Mouse (Mus musculus) CH12.LX (cell line): Measurements from ENCODE around the gene Gpr84.
A peak's percentile ranks its signal among the peaks of the same experiment; 100 is the strongest.

Experiments
- CTCF ChIP-seq, 2 experiments: IDR thresholded peaks in 1 of 2; conservative IDR thresholded peaks in 1 of 2; 2 replicates each; pipeline ENCODE4 v1.5.1; 2011 to 2012; ENCODE audit warnings: low read depth in 2 of 2, low read length in 2 of 2, improper control_type of control experiment in 1 of 2, inconsistent platforms in 1 of 2, mild to moderate bottlenecking in 1 of 2, moderate library complexity in 1 of 2
- JUND ChIP-seq: conservative IDR thresholded peaks from 2 replicates; pipeline ENCODE4 v1.6.1; 2011; ENCODE audit warnings: low read depth, low read length, improper control_type of control experiment
- POLR2A ChIP-seq: IDR thresholded peaks from 2 replicates; pipeline ENCODE4 v1.6.1; 2011; ENCODE audit warnings: low read depth, mild to moderate bottlenecking, improper control_type of control experiment, low read length
- UBTF ChIP-seq: IDR thresholded peaks from 2 replicates; pipeline ENCODE4 v1.6.1; 2012; ENCODE audit warnings: low read depth, mild to moderate bottlenecking, inconsistent platforms, low read length, improper control_type of control experiment, moderate library complexity
- USF1 ChIP-seq: IDR thresholded peaks from 2 replicates; pipeline ENCODE4 v1.6.1; 2014; ENCODE audit warnings: low read depth, mild to moderate bottlenecking, inconsistent platforms, low read length, improper control_type of control experiment
- ZKSCAN1 ChIP-seq: IDR thresholded peaks from 2 replicates; pipeline ENCODE4 v1.6.1; 2012; ENCODE audit warnings: low read depth, inconsistent platforms, low read length, improper control_type of control experiment, borderline replicate concordance
- ZNF384 ChIP-seq: IDR thresholded peaks from 2 replicates; pipeline ENCODE4 v1.6.1; 2012; ENCODE audit warnings: low read depth, low read length, improper control_type of control experiment, inconsistent platforms

GRCm38 (mm10) chr15:103359869-103360602, 49.6 kb upstream of the Gpr84 start:
- no peak for TF ChIP-seq CTCF (conservative IDR thresholded peaks at IDR 0.05 in 1 of 2, IDR thresholded peaks at IDR 0.05 in 1 of 2; ENCODE audit: low read depth in 2 of 2, low read length in 2 of 2)
- no peak for TF ChIP-seq USF1
- no peak for TF ChIP-seq POLR2A
- TF ChIP-seq UBTF: no peak
- no peak for TF ChIP-seq ZNF384
- 0 out of 2 replicates have a peak, but pooled peaks have one; percentile 17 for TF ChIP-seq JUND
- no peak for TF ChIP-seq ZKSCAN1
